Mouse (Mus musculus) stomach, postnatal 0 days (tissue): ENCODE measurements around the gene Uqcc2. TPM values are rescaled to one million over a fixed set of nuclear protein-coding genes. Genes with fewer than 3 reads are reported as not detected.
A peak's percentile ranks its signal among the peaks of the same experiment; 100 is the strongest.

ENCODE experiments used
- ATAC-seq: fragments of 200-750 bp; cut with Nextera tagmentation; 2 replicates; pipeline ENCODE4 v1.8.0; 2017; ENCODE audit not compliant: low FRiP score, low TSS enrichment
- DNase-seq: peaks from one replicate; pipeline ENCODE4 v3.0.0-alpha.2; 2016; ENCODE audit warnings: low spot score
- H3K27ac ChIP-seq: fragments of 300-500 bp; sonication (generic); replicated peaks from 2 replicates; pipeline ENCODE4 v1.5.1; 2014; ENCODE audit warnings: mild to moderate bottlenecking, control low read depth
- H3K27me3 ChIP-seq: fragments of 300-500 bp; sonication (generic); 2 replicates; pipeline ENCODE4 v1.6.1; 2014; ENCODE audit warnings: low read length; ENCODE audit not compliant: control insufficient read depth, insufficient read depth
- H3K36me3 ChIP-seq: fragments of 300-500 bp; sonication (generic); 2 replicates; pipeline ENCODE4 v1.6.1; 2014; ENCODE audit warnings: low read length, mixed read lengths; ENCODE audit not compliant: control insufficient read depth, insufficient read depth
- H3K4me1 ChIP-seq: fragments of 300-500 bp; sonication (generic); replicated peaks from 2 replicates; pipeline ENCODE4 v1.6.1; 2014; ENCODE audit warnings: antibody characterized with exemption; ENCODE audit not compliant: control insufficient read depth, insufficient read depth
- H3K4me2 ChIP-seq: fragments of 300-500 bp; sonication (generic); replicated peaks from 2 replicates; pipeline ENCODE4 v1.6.1; 2014; ENCODE audit warnings: low read depth, mild to moderate bottlenecking, control low read depth, moderate library complexity
- H3K4me3 ChIP-seq: fragments of 300-500 bp; sonication (generic); 2 replicates; pipeline ENCODE4 v1.5.1; 2014; ENCODE audit warnings: low read depth, low read length, control low read depth
- H3K9ac ChIP-seq: fragments of 300-500 bp; sonication (generic); 2 replicates; pipeline ENCODE4 v1.6.1; 2014; ENCODE audit warnings: mild to moderate bottlenecking, low read length, control low read depth, mixed read lengths
- H3K9me3 ChIP-seq: fragments of 300-500 bp; sonication (generic); 2 replicates; pipeline ENCODE4 v1.6.1; 2016; ENCODE audit warnings: low read length; ENCODE audit not compliant: control insufficient read depth
- CTCF ChIP-seq: IDR thresholded peaks from 2 replicates; pipeline ENCODE4 v1.5.1; 2016; ENCODE audit warnings: antibody characterized with exemption, low read depth, mild to moderate bottlenecking, moderate library complexity
- EP300 ChIP-seq: optimal IDR thresholded peaks from 2 replicates; pipeline ENCODE3; 2016; ENCODE audit warnings: antibody characterized with exemption
- WGBS: fragments of 180-500 bp; shearing (Covaris S2); extraction: QIAGEN DNeasy Blood & Tissue Kit; methylation state at CpG from one replicate; pipeline ENCODE4 v1.1.7; 2014; 5-methylcytosine and 5-hydroxymethylcytosine counted together
- polyA plus RNA-seq: library from polyadenylated mRNA; unstranded; fragments of >200 nt; fragmentation: Nextera tagmentation; extraction: Ambion mirVana; gene quantifications from 2 replicates; pipeline ENCODE4 v1.2.1, GENCODE M21; 2015

Uqcc2 gene
- polyA plus RNA-seq, 1 experiment from 2014 or later: 250 TPM

DNA sequence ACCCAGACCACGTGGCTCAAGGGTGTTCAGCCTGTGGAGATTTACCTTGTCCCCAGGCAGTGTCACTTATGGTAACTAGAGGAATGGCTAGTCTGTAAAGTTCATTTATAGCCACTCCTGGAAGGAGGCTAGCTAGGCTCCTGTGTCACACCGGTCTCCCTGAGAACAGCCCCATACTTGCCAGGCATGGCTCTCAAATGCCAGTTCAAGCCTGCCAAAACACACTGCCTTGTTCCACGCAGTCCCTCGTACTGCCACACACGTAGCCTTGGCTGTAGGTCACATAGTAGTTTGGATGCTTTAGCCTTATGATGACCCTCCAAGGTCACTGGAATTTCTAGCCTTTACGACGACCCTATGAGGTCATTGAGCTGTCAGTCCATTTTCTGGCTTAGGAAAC is 25.5 kb upstream of the Uqcc2 start:
- Histone ChIP-seq H3K27me3 (no peaks in the 10 kb centered on the region), H3K4me1 (peaks cover 4% of the 10 kb centered on the region; the same call in 1 of the 2 replicates), H3K9me3 (no peaks in the 10 kb centered on the region), H3K27ac (no peak overlapping the region), H3K4me2 (no peak overlapping the region), H3K9ac (no peak overlapping the region), H3K4me3 (no peak overlapping the region), H3K36me3 (no peaks in the 10 kb centered on the region)
- DNase-seq (no peak), ATAC-seq (no peak)
- WGBS: 74% methylated on average over 7 of the region's 7 CpGs
- TF ChIP-seq CTCF (no peak), EP300 (no peak)

DNA sequence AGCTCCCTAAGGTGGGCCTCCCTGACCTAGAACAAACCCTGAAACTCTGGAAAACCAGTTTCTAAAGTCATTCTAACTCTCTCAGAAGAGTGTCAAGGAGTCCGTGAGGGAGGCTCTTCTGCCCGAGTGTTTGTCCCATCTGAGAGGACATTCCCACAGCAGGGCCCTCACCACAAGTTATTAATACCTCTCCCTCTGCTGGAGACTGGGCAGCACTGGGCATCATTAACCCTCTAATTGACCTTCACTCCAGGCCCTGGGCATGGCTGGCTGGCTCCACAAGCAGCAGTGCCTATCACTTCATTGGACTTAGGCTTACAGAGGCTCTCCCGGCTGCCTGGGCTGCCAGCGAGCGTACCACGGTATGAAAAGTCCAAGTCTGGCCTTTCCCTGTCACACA is 24.7 kb upstream of the Uqcc2 start:
- Histone ChIP-seq H3K9me3 (no peaks in the 10 kb centered on the region), H3K27ac (no peak overlapping the region), H3K4me3 (no peak overlapping the region), H3K27me3 (no peaks in the 10 kb centered on the region), H3K4me1 (peaks cover 9% of the 10 kb centered on the region), H3K36me3 (no peaks in the 10 kb centered on the region), H3K4me2 (no peak overlapping the region), H3K9ac (no peak overlapping the region)
- 85% methylated on average over 6 of the region's 6 CpGs for WGBS
- no peak for DNase-seq
- ATAC-seq: no peak
- TF ChIP-seq EP300 (no peak), CTCF (no peak)

DNA sequence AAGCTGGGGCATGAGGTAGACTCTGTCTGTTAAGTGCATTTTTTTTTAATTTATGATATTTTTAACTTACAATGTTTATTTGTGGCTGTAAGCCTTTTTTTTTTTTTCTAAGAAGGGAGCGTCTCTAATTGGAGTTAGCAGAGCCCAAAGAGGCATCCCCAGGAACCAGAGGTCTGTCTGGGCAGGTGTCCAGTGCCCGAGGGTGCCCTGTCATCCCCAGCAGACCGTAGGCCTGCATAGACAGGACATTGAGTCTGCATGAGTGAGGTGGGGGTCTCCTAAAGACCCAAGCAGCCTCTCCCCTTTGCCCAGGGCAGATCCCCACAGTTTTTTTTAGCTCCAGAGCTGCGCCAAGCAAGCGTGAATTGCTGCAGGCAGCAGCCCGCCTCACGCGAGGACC is 22.0 kb upstream of the Uqcc2 start:
- DNase-seq (no peak), ATAC-seq (no peak)
- Histone ChIP-seq H3K4me1 (peaks cover 9% of the 10 kb centered on the region), H3K4me3 (no peak overlapping the region), H3K36me3 (no peaks in the 10 kb centered on the region), H3K9ac (no peak overlapping the region), H3K4me2 (no peak overlapping the region), H3K27me3 (no peaks in the 10 kb centered on the region), H3K27ac (no peak overlapping the region), H3K9me3 (no peaks in the 10 kb centered on the region)
- 74% methylated on average over 8 of the region's 8 CpGs for WGBS
- no peak for TF ChIP-seq EP300
- TF ChIP-seq CTCF: no peak

DNA sequence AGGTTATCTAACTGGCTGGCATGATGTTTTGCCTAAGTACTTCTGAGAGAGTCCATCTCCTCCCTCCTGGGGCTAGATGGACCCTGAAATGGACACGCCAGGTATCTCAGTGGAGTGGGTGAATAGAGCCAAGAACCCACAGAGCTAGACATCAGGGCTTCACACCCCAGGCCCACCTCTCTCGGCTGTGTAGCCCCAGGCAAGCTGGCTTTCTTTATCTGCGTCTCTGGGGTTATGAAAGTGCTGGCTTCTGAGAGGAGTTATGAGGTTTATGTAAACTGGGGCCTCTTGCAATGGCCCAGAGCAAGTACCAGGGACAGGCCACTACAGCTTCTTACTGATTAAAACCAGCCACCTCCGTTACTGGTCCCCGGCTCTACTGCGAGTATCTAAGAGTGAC is 21.2 kb upstream of the Uqcc2 start:
- no peak overlapping the region for H3K4me2 ChIP-seq
- H3K27me3 ChIP-seq: no peaks in the 10 kb centered on the region
- no peak overlapping the region for H3K4me3 ChIP-seq
- TF ChIP-seq CTCF: no peak
- TF ChIP-seq EP300: no peak
- 73% methylated on average over 6 of the region's 6 CpGs for WGBS
- no peaks in the 10 kb centered on the region for H3K9me3 ChIP-seq
- no peak for ATAC-seq
- H3K36me3 ChIP-seq: no peaks in the 10 kb centered on the region
- peak overlapping the region; percentile 90; the same call in 1 of the 2 replicates for H3K27ac ChIP-seq
- peaks cover 9% of the 10 kb centered on the region for H3K4me1 ChIP-seq
- DNase-seq: no peak
- no peak overlapping the region for H3K9ac ChIP-seq

DNA sequence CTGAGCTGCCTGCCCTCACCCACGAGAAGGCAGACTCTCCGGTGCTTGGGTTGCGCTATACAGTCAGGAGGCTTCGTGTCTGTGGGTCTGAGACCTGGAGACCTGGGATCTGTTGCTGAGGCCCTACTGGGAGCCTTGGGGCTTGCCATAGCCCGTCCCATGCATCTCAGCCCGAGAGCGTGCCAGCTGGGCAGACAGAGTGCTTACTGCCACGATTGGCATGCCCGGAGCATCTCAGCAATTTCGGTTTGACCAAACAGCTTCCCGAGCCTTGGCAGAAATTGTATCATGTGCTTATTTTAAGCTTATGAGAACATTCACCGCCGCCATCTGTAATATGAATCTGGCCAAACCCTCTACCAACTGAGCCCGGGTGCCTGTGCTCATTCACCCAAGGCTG is 20.5 kb upstream of the Uqcc2 start:
- Histone ChIP-seq H3K27me3 (no peaks in the 10 kb centered on the region), H3K4me3 (no peak overlapping the region), H3K4me1 (peaks cover 9% of the 10 kb centered on the region), H3K9me3 (no peaks in the 10 kb centered on the region), H3K4me2 (no peak overlapping the region), H3K27ac (peak overlapping the region; percentile 90), H3K9ac (0 out of 2 replicates have a peak overlapping the region, but pooled peaks have one; percentile 13), H3K36me3 (no peaks in the 10 kb centered on the region)
- ATAC-seq (no peak), DNase-seq (no peak)
- WGBS: 74% methylated on average over 14 of the region's 14 CpGs
- TF ChIP-seq EP300 (no peak), CTCF (no peak)

DNA sequence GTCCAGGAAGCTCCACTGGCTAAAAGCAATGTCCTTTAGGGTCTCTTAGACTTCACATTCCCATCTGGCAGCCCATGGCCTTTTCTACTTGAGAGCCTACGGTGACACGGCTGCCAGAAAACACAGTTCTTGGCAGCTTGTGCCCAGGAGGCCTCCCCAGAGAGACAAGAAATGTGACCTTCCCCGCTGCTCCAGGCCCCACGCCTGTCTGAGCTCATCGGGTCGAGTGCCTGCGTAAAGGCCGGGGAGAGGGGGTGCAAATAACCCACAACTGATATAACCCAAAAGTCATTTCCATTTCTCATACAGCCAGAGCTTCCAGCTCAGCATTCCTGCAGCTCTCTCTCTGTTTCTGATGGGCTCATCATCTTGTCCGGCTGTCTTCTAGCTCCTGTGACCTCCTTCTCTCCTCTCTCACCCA is 20.1 kb upstream of the Uqcc2 start:
- DNase-seq (peak; percentile 55), ATAC-seq (peak; percentile 55)
- TF ChIP-seq CTCF: no peak
- TF ChIP-seq EP300: no peak
- Histone ChIP-seq H3K36me3 (no peaks in the 10 kb centered on the region), H3K9me3 (no peaks in the 10 kb centered on the region), H3K27me3 (no peaks in the 10 kb centered on the region), H3K4me2 (no peak overlapping the region), H3K27ac (peak overlapping the region; percentile 90), H3K4me1 (peaks cover 9% of the 10 kb centered on the region), H3K9ac (0 out of 2 replicates have a peak overlapping the region, but pooled peaks have one; percentile 18), H3K4me3 (no peak overlapping the region)
- WGBS: 33% methylated on average over 9 of the region's 9 CpGs
